Mouse (Mus musculus) lung, postnatal 0 days (tissue): Measurements from ENCODE around the gene Vps37b. TPM values are rescaled to one million over a fixed set of nuclear protein-coding genes. Genes with fewer than 3 reads are reported as not detected.

Experiments used
- ATAC-seq: fragments of 200-750 bp; cut with Nextera tagmentation; 2 replicates; pipeline ENCODE4 v1.8.0; 2017; ENCODE audit warnings: moderate library complexity
- DNase-seq: peaks from one replicate; pipeline ENCODE4 v3.0.0-alpha.2; 2016; ENCODE audit warnings: low spot score
- H3K27ac ChIP-seq: fragments of 300-500 bp; sonication (generic); 2 replicates; pipeline ENCODE4 v1.5.1; 2014; ENCODE audit warnings: antibody characterized with exemption, mild to moderate bottlenecking, low read length, mixed read lengths
- H3K27me3 ChIP-seq: fragments of 300-500 bp; sonication (generic); replicated peaks from 2 replicates; pipeline ENCODE4 v1.6.1; 2014; ENCODE audit warnings: low read length, mixed read lengths; ENCODE audit not compliant: insufficient read depth
- H3K36me3 ChIP-seq: fragments of 300-500 bp; sonication (generic); 2 replicates; pipeline ENCODE4 v1.6.1; 2014; ENCODE audit warnings: low read length, mixed read lengths; ENCODE audit not compliant: insufficient read depth
- H3K4me1 ChIP-seq: fragments of 300-500 bp; sonication (generic); 2 replicates; pipeline ENCODE4 v1.6.1; 2014; ENCODE audit warnings: antibody characterized with exemption, low read depth, low read length, mixed read lengths; ENCODE audit not compliant: insufficient read depth
- H3K4me2 ChIP-seq: fragments of 300-500 bp; sonication (generic); replicated peaks from 2 replicates; pipeline ENCODE4 v1.6.1; 2014; ENCODE audit warnings: low read depth, mild to moderate bottlenecking, low read length, moderate library complexity, mixed read lengths
- H3K4me3 ChIP-seq: fragments of 300-500 bp; sonication (generic); 2 replicates; pipeline ENCODE4 v1.5.1; 2014; ENCODE audit warnings: low read depth, low read length
- H3K9ac ChIP-seq: fragments of 300-500 bp; sonication (generic); replicated peaks from 2 replicates; pipeline ENCODE4 v1.6.1; 2014; ENCODE audit warnings: low read depth, mild to moderate bottlenecking
- H3K9me3 ChIP-seq: fragments of 300-500 bp; sonication (generic); 2 replicates; pipeline ENCODE4 v1.6.1; 2016; ENCODE audit warnings: low read length, mixed read lengths
- CTCF ChIP-seq: IDR thresholded peaks from 2 replicates; pipeline ENCODE4 v1.5.1; 2016; ENCODE audit warnings: antibody characterized with exemption, mild to moderate bottlenecking
- EP300 ChIP-seq: IDR thresholded peaks from 2 replicates; pipeline ENCODE4 v1.6.1; 2016; ENCODE audit warnings: antibody characterized with exemption, mild to moderate bottlenecking, control low read depth
- WGBS: fragments of 180-500 bp; shearing (Covaris S2); extraction: QIAGEN DNeasy Blood & Tissue Kit; methylation state at CpG from one replicate; pipeline ENCODE4 v1.1.7; 2014; 5-methylcytosine and 5-hydroxymethylcytosine counted together
- polyA plus RNA-seq: library from polyadenylated mRNA; unstranded; fragments of >200 nt; fragmentation: Nextera tagmentation; extraction: Ambion mirVana; gene quantifications from 2 replicates; pipeline ENCODE4 v1.2.1, GENCODE M21; 2015

The Vps37b gene
- polyA plus RNA-seq, 1 experiment from 2014 or later: 28.5 TPM

- no peak for ATAC-seq
- H3K36me3 ChIP-seq: peaks cover 33% of the 10 kb centered on the region
- peaks cover 24% of the 10 kb centered on the region; the same call in 1 of the 2 replicates for H3K4me1 ChIP-seq
- no peak overlapping the region for H3K4me2 ChIP-seq
- H3K27me3 ChIP-seq: no peaks in the 10 kb centered on the region
- H3K9me3 ChIP-seq: no peaks in the 10 kb centered on the region
- no peak for DNase-seq
- no peak overlapping the region for H3K27ac ChIP-seq
- H3K4me3 ChIP-seq: no peak overlapping the region
- WGBS: 54% methylated on average over 8 of the region's 8 CpGs
- H3K9ac ChIP-seq: no peak overlapping the region
- TF ChIP-seq CTCF (no peak), EP300 (no peak)
Measured at GRCm38 (mm10) chr5:124010077-124010476, 22.0 kb downstream of the Vps37b start.

GRCm38 (mm10) chr5:124006891-124007491, 25.1 kb downstream of the Vps37b start:
- ATAC-seq (no peak), DNase-seq (no peak)
- 84% methylated on average over 17 of the region's 17 CpGs for WGBS
- peaks cover 11% of the 10 kb centered on the region; the same call in 1 of the 2 replicates for H3K4me1 ChIP-seq
- H3K9me3 ChIP-seq: no peaks in the 10 kb centered on the region
- H3K4me2 ChIP-seq: no peak overlapping the region
- no peaks in the 10 kb centered on the region for H3K27me3 ChIP-seq
- H3K4me3 ChIP-seq: no peak overlapping the region
- H3K36me3 ChIP-seq: peaks cover 43% of the 10 kb centered on the region
- no peak overlapping the region for H3K27ac ChIP-seq
- TF ChIP-seq EP300: no peak
- TF ChIP-seq CTCF: no peak
- no peak overlapping the region for H3K9ac ChIP-seq

DNA sequence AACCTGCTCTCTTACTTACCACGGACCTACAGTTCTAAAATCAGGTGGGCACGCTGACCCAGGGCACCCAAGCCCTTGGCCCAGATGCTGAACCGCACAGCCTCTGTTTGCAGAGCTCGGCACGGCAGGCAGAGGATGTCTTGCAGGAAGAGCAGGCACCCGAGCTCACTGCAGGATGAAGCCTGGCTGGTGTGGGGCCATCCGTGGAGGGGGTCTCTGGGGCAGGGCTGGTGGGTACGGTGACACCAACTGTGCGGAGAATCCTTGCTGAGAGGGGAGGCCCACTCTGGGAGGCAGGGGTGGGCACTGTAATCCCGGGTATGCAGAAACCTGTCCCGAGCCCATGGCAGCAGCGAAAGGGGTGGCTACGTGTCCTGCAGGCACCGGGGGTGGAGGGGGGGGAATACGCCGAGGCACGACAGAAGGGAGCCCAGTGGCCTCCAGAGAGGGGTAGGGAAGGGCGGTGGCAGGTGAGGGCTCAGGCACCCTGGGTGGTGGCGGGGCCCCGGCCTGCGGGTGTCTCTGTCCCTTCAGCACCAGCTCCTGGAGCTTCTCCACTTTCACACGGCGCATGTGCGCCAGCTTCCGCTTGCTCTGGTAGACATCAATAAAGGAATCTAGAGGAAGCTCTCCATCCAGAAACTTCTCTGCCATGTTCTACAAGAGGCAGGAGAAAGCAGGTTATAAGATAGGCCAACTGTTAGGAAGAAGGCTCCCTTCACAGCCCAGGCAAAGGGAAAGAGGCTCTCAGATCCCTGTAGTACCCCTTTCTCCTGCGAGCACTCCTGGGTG, 25.8 kb downstream of the Vps37b start:
- Histone ChIP-seq H3K4me2 (no peak overlapping the region), H3K4me1 (peaks cover 4% of the 10 kb centered on the region; the same call in 1 of the 2 replicates), H3K27me3 (no peaks in the 10 kb centered on the region), H3K27ac (no peak overlapping the region), H3K9ac (no peak overlapping the region), H3K9me3 (no peaks in the 10 kb centered on the region), H3K4me3 (no peak overlapping the region), H3K36me3 (peaks cover 43% of the 10 kb centered on the region)
- 86% methylated on average over 23 of the region's 26 CpGs for WGBS
- no peak for TF ChIP-seq EP300
- no peak for TF ChIP-seq CTCF
- ATAC-seq: no peak
- no peak for DNase-seq

DNA sequence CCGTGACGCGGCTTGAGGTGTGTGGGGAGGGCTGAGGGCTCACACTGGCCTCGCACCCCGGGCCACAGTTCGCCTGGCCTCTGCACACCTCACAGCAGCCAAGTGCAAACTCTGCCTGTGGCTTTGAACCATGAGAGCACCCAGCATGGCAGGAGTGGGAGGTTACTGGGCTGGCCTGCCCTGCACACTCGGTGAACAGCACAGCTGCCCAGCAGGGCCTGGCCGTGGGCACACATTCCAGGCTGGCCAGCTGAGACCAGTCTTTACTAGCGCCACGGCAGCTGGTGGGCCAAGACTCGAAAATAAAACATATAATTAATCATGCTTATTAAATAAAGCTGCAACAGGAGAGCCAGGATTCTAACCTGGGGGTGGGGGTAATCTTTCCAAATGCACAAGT, 26.5 kb downstream of the Vps37b start:
- Histone ChIP-seq H3K4me1 (no peaks in the 10 kb centered on the region), H3K9me3 (no peaks in the 10 kb centered on the region), H3K27ac (no peak overlapping the region), H3K4me2 (no peak overlapping the region), H3K9ac (no peak overlapping the region), H3K36me3 (peaks cover 43% of the 10 kb centered on the region), H3K27me3 (no peaks in the 10 kb centered on the region), H3K4me3 (no peak overlapping the region)
- TF ChIP-seq CTCF: no peak
- no peak for TF ChIP-seq EP300
- DNase-seq: no peak
- no peak for ATAC-seq
- WGBS: 86% methylated on average over 11 of the region's 11 CpGs

DNA sequence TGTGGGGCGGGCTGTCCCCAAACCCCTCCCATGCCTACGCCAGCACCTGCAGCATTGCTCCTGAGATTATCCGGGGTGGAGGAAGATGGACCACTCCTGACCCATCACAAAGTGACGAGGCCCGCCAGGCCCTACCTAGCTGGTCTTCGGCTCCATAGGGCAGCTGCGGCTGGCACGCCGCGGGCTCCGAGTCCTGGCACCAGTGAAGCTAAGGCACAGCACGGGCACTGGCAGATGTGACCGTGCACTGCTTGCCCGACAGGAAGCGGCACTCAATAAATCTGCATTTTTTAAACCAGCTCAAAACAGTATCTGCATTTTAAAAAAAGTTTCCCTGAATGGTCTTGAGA, 26.9 kb downstream of the Vps37b start:
- H3K9ac ChIP-seq: no peak overlapping the region
- ATAC-seq: no peak
- no peaks in the 10 kb centered on the region for H3K9me3 ChIP-seq
- H3K27me3 ChIP-seq: no peaks in the 10 kb centered on the region
- TF ChIP-seq CTCF (no peak), EP300 (no peak)
- H3K27ac ChIP-seq: no peak overlapping the region
- no peaks in the 10 kb centered on the region for H3K4me1 ChIP-seq
- DNase-seq: no peak
- no peak overlapping the region for H3K4me3 ChIP-seq
- no peak overlapping the region for H3K4me2 ChIP-seq
- WGBS: 90% methylated on average over 15 of the region's 15 CpGs
- peaks cover 43% of the 10 kb centered on the region for H3K36me3 ChIP-seq

DNA sequence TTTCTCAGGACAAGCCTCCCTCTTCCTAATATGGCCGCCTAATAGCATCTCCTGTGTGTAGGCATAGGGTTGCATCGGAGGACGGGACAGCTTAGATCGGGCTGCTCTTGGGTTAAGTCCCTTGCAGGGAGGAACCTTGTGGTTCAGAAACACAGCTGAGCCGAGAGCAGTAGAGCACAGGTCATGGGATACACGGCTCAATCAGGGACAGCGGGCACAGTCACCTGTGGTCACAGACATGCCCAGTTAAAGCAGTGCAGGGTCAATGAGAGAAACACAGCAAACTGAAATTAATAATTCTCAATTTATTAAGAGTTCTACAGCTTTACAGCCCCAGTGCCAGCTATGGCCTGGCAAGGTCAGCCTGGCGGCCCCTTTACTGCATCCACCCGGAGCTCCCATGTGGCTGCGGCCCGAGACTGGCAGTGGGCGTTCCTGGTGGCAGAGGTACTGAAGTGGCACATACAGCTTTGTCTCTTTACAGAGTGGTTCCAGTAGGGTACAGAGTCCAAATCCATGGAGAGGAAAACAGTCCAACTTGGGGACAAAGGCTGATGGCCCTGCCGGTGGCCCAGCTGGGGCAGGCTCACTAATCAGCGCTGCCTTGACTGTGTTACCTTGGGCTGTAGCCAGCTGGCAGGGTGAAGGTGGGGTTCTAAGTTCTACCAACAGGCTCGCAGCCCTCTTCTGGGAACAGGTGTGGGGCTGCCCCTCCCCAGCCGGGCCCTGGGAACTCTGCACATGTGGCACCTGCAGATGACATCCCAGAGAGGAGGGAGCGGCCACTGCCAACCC, 27.5 kb downstream of the Vps37b start:
- 80% methylated on average over 17 of the region's 17 CpGs for WGBS
- no peaks in the 10 kb centered on the region for H3K27me3 ChIP-seq
- H3K4me3 ChIP-seq: no peak overlapping the region
- no peak overlapping the region for H3K9ac ChIP-seq
- DNase-seq (no peak), ATAC-seq (no peak)
- H3K27ac ChIP-seq: no peak overlapping the region
- no peak overlapping the region for H3K4me2 ChIP-seq
- H3K36me3 ChIP-seq: peaks cover 43% of the 10 kb centered on the region
- H3K9me3 ChIP-seq: no peaks in the 10 kb centered on the region
- H3K4me1 ChIP-seq: no peaks in the 10 kb centered on the region
- TF ChIP-seq CTCF: no peak
- no peak for TF ChIP-seq EP300
